Mouse (Mus musculus) kidney, postnatal 0 days (tissue): ENCODE measurements at regions not wholly inside any gene's neighbourhood (a gene's known extent, or its start where the extent isn't known, plus 50 kb on each side); places are given as distances from the start of the nearest gene placed in this dataset.
A peak's percentile ranks its signal among the peaks of the same experiment; 100 is the strongest.

Experiments
- ATAC-seq: fragments of 200-750 bp; cut with Nextera tagmentation; replicated peaks from 2 replicates; pipeline ENCODE4 v1.8.0; 2017; ENCODE audit warnings: low read depth, moderate number of reproducible peaks, moderate TSS enrichment, moderate library complexity; ENCODE audit not compliant: low FRiP score
- DNase-seq: peaks from one replicate; pipeline ENCODE4 v3.0.0-alpha.2; 2016; ENCODE audit warnings: low spot score
- H3K27ac ChIP-seq: fragments of 300-500 bp; sonication (generic); 2 replicates; pipeline ENCODE4 v1.5.1; 2014; ENCODE audit warnings: mild to moderate bottlenecking
- H3K27me3 ChIP-seq: fragments of 300-500 bp; sonication (generic); 2 replicates; pipeline ENCODE4 v1.6.1; 2014; ENCODE audit warnings: low read length, mixed read lengths; ENCODE audit not compliant: insufficient read depth
- H3K36me3 ChIP-seq: fragments of 300-500 bp; sonication (generic); 2 replicates; pipeline ENCODE4 v1.6.1; 2014; ENCODE audit warnings: low read length, mixed read lengths; ENCODE audit not compliant: insufficient read depth
- H3K4me1 ChIP-seq: fragments of 300-500 bp; sonication (generic); replicated peaks from 2 replicates; pipeline ENCODE4 v1.6.1; 2014; ENCODE audit warnings: antibody characterized with exemption, low read length, mixed read lengths; ENCODE audit not compliant: insufficient read depth
- H3K4me2 ChIP-seq: fragments of 300-500 bp; sonication (generic); 2 replicates; pipeline ENCODE4 v1.6.1; 2014; ENCODE audit warnings: mild to moderate bottlenecking, low read length, moderate library complexity, mixed read lengths
- H3K4me3 ChIP-seq: fragments of 300-500 bp; sonication (generic); replicated peaks from 2 replicates; pipeline ENCODE4 v1.5.1; 2014; ENCODE audit warnings: low read depth, low read length
- H3K9ac ChIP-seq: fragments of 300-500 bp; sonication (generic); 2 replicates; pipeline ENCODE4 v1.6.1; 2014; ENCODE audit warnings: low read depth, low read length
- H3K9me3 ChIP-seq: fragments of 300-500 bp; sonication (generic); replicated peaks from 2 replicates; pipeline ENCODE4 v1.6.1; 2016; ENCODE audit warnings: low read length, inconsistent platforms, mixed read lengths
- CTCF ChIP-seq: IDR thresholded peaks from 2 replicates; pipeline ENCODE4 v1.5.1; 2016; ENCODE audit warnings: antibody characterized with exemption, low read depth, mild to moderate bottlenecking, moderate library complexity
- WGBS: fragments of 180-500 bp; shearing (Covaris S2); extraction: QIAGEN DNeasy Blood & Tissue Kit; methylation state at CpG from one replicate; pipeline ENCODE4 v1.1.7; 2014; 5-methylcytosine and 5-hydroxymethylcytosine counted together

- H3K4me2 ChIP-seq = no peak overlapping the region
- no peaks in the 10 kb centered on the region for H3K4me1 ChIP-seq
- 45% methylated on average over 2 of the region's 2 CpGs for WGBS
- DNase-seq = peak; percentile 66
- H3K36me3 ChIP-seq = no peaks in the 10 kb centered on the region
- H3K9ac ChIP-seq = no peak overlapping the region
- no peaks in the 10 kb centered on the region for H3K27me3 ChIP-seq
- no peak overlapping the region for H3K27ac ChIP-seq
- no peak overlapping the region for H3K4me3 ChIP-seq
- no peak for ATAC-seq
- H3K9me3 ChIP-seq = no peaks in the 10 kb centered on the region
- no peak for TF ChIP-seq CTCF
These were observed 204.5 kb upstream of the Mocs1 start for GRCm38 (mm10) chr17:49223651-49224050.

- Histone ChIP-seq H3K36me3 (no peaks in the 10 kb centered on the region), H3K9me3 (no peaks in the 10 kb centered on the region), H3K4me1 (no peaks in the 10 kb centered on the region), H3K27me3 (no peaks in the 10 kb centered on the region), H3K9ac (no peak overlapping the region), H3K27ac (0 out of 2 replicates have a peak overlapping the region, but pooled peaks have one; percentile 19), H3K4me2 (no peak overlapping the region), H3K4me3 (no peak overlapping the region)
- 55% methylated on average over 9 of the region's 9 CpGs for WGBS
- TF ChIP-seq CTCF = no peak
- no peak for ATAC-seq
- DNase-seq = no peak
These were observed 202.7 kb upstream of the Mocs1 start for GRCm38 (mm10) chr17:49225255-49226015.

- DNase-seq (no peak), ATAC-seq (no peak)
- Histone ChIP-seq H3K27ac (0 out of 2 replicates have a peak overlapping the region, but pooled peaks have one; percentile 19), H3K9ac (no peak overlapping the region), H3K4me1 (no peaks in the 10 kb centered on the region), H3K9me3 (no peaks in the 10 kb centered on the region), H3K36me3 (no peaks in the 10 kb centered on the region), H3K4me2 (no peak overlapping the region), H3K4me3 (no peak overlapping the region), H3K27me3 (no peaks in the 10 kb centered on the region)
- no peak for TF ChIP-seq CTCF
- 68% methylated on average over 6 of the region's 6 CpGs for WGBS
These were observed 202.2 kb upstream of the Mocs1 start for GRCm38 (mm10) chr17:49226016-49226400.

GRCm38 (mm10) chr17:49231287-49231686, 196.9 kb upstream of the Mocs1 start:
- TF ChIP-seq CTCF = no peak
- H3K27ac ChIP-seq = no peak overlapping the region
- ATAC-seq = no peak
- H3K36me3 ChIP-seq = no peaks in the 10 kb centered on the region
- H3K4me1 ChIP-seq = no peaks in the 10 kb centered on the region
- H3K9ac ChIP-seq = no peak overlapping the region
- no peaks in the 10 kb centered on the region for H3K27me3 ChIP-seq
- H3K9me3 ChIP-seq = no peaks in the 10 kb centered on the region
- no peak overlapping the region for H3K4me2 ChIP-seq
- no peak overlapping the region for H3K4me3 ChIP-seq
- DNase-seq = peak; percentile 46
- 31% methylated on average over 3 of the region's 3 CpGs for WGBS

GRCm38 (mm10) chr17:49240097-49240496, 188.1 kb upstream of the Mocs1 start:
- no peak overlapping the region for H3K4me3 ChIP-seq
- H3K9me3 ChIP-seq = no peaks in the 10 kb centered on the region
- H3K27ac ChIP-seq = no peak overlapping the region
- DNase-seq = no peak
- H3K9ac ChIP-seq = no peak overlapping the region
- no peaks in the 10 kb centered on the region for H3K36me3 ChIP-seq
- no peak overlapping the region for H3K4me2 ChIP-seq
- H3K27me3 ChIP-seq = no peaks in the 10 kb centered on the region
- ATAC-seq = no peak
- no peaks in the 10 kb centered on the region; the same call in 1 of the 2 replicates for H3K4me1 ChIP-seq
- no peak for TF ChIP-seq CTCF

GRCm38 (mm10) chr17:49243419-49243818, 184.7 kb upstream of the Mocs1 start:
- Histone ChIP-seq H3K4me2 (no peak overlapping the region), H3K4me3 (no peak overlapping the region), H3K9ac (no peak overlapping the region), H3K27ac (no peak overlapping the region), H3K27me3 (no peaks in the 10 kb centered on the region), H3K9me3 (no peaks in the 10 kb centered on the region), H3K4me1 (no peaks in the 10 kb centered on the region; the same call in 1 of the 2 replicates), H3K36me3 (no peaks in the 10 kb centered on the region)
- DNase-seq = peak; percentile 58
- 40% methylated on average over 2 of the region's 2 CpGs for WGBS
- no peak for ATAC-seq
- no peak for TF ChIP-seq CTCF
